Mouse (Mus musculus): ENCODE results near the gene F12. TPM values are rescaled to one million over a fixed set of nuclear protein-coding genes. Genes with fewer than 3 reads are reported as not detected.

Gene F12
- polyA plus RNA-seq, 2 experiments, result 0.11 TPM; not detected in 1

GRCm38 (mm10) chr13:55371007-55371681 lies 55.4 kb downstream of the F12 start:
- no peaks in the 10 kb centered on the region for H3K9me3 ChIP-seq (ENCODE audit: control insufficient read depth, low read length)
- no peak overlapping the region for H3K4me3 ChIP-seq (replicated peaks; ENCODE audit: low read length)
- no peak for TF ChIP-seq POLR2A (IDR thresholded peaks at IDR 0.05; ENCODE audit: borderline replicate concordance, extremely low read depth, insufficient read depth, insufficient read length)
- H3K27me3 ChIP-seq (ENCODE audit: control insufficient read depth, insufficient read depth, low read length), result no peaks in the 10 kb centered on the region
- no peak for DNase-seq (ENCODE audit: low spot score)
- no peaks in the 10 kb centered on the region for H3K4me1 ChIP-seq (ENCODE audit: control insufficient read depth, insufficient read depth, low read length)
- no peak for ATAC-seq (ENCODE audit: low FRiP score, low read depth)
- H3K4me2 ChIP-seq (replicated peaks; ENCODE audit: low read depth, low read length, severe bottlenecking), result no peak overlapping the region
- 67% methylated on average over 8 of the region's 8 CpGs for WGBS
- H3K36me3 ChIP-seq (ENCODE audit: control insufficient read depth, insufficient read depth, low read length), result no peaks in the 10 kb centered on the region
- H3K9ac ChIP-seq (ENCODE audit: low read depth, low read length, severe bottlenecking), result no peak overlapping the region
- no peak overlapping the region for H3K27ac ChIP-seq (replicated peaks; ENCODE audit: low read depth, low read length)

- Histone ChIP-seq H3K27me3 (ENCODE audit: control insufficient read depth, insufficient read depth, low read length) (no peaks in the 10 kb centered on the region), H3K27ac (replicated peaks; ENCODE audit: low read depth, low read length) (no peak overlapping the region), H3K4me2 (replicated peaks; ENCODE audit: low read depth, low read length, severe bottlenecking) (no peak overlapping the region), H3K9me3 (ENCODE audit: control insufficient read depth, low read length) (no peaks in the 10 kb centered on the region), H3K4me3 (replicated peaks; ENCODE audit: low read length) (no peak overlapping the region), H3K36me3 (ENCODE audit: control insufficient read depth, insufficient read depth, low read length) (no peaks in the 10 kb centered on the region), H3K4me1 (ENCODE audit: control insufficient read depth, insufficient read depth, low read length) (no peaks in the 10 kb centered on the region), H3K9ac (ENCODE audit: low read depth, low read length, severe bottlenecking) (no peak overlapping the region)
- ATAC-seq (ENCODE audit: low FRiP score, low read depth) (no peak), DNase-seq (ENCODE audit: low spot score) (no peak)
- 42% methylated on average over 3 of the region's 3 CpGs for WGBS
- no peak for TF ChIP-seq POLR2A (IDR thresholded peaks at IDR 0.05; ENCODE audit: borderline replicate concordance, extremely low read depth, insufficient read depth, insufficient read length)
Measured at GRCm38 (mm10) chr13:55370234-55370633, 56.4 kb downstream of the F12 start.

- Histone ChIP-seq H3K4me2 (replicated peaks; ENCODE audit: low read depth, low read length, severe bottlenecking) (0 out of 2 replicates have a peak within 1 kb of the TSS, but pooled peaks have one; percentile 10), H3K27me3 (ENCODE audit: control insufficient read depth, insufficient read depth, low read length) (no peaks in the 10 kb centered on the region), H3K4me1 (ENCODE audit: control insufficient read depth, insufficient read depth, low read length) (no peaks in the 10 kb centered on the region), H3K36me3 (ENCODE audit: control insufficient read depth, insufficient read depth, low read length) (no peaks in the 10 kb centered on the region), H3K9me3 (ENCODE audit: control insufficient read depth, low read length) (no peaks in the 10 kb centered on the region), H3K4me3 (replicated peaks; ENCODE audit: low read length) (no peak within 1 kb of the TSS), H3K27ac (replicated peaks; ENCODE audit: low read depth, low read length) (no peak within 1 kb of the TSS), H3K9ac (ENCODE audit: low read depth, low read length, severe bottlenecking) (no peak within 1 kb of the TSS)
- no peak for TF ChIP-seq POLR2A (IDR thresholded peaks at IDR 0.05; ENCODE audit: borderline replicate concordance, extremely low read depth, insufficient read depth, insufficient read length)
- WGBS, result 59% methylated on average over 13 of the region's 13 CpGs
- DNase-seq (ENCODE audit: low spot score) (no peak), ATAC-seq (ENCODE audit: low FRiP score, low read depth) (no peak)
Measured at GRCm38 (mm10) chr13:55369531-55370114, 57.0 kb downstream of the F12 start, which contains the start of gene Rgs14. TSS of gene Rgs14 (plus strand) at chr13:55369732.

GRCm38 (mm10) chr13:55368401-55368800 lies 58.2 kb downstream of the F12 start:
- Histone ChIP-seq H3K9ac (ENCODE audit: low read depth, low read length, severe bottlenecking) (no peak overlapping the region), H3K27me3 (ENCODE audit: control insufficient read depth, insufficient read depth, low read length) (no peaks in the 10 kb centered on the region), H3K4me3 (replicated peaks; ENCODE audit: low read length) (no peak overlapping the region), H3K4me2 (replicated peaks; ENCODE audit: low read depth, low read length, severe bottlenecking) (no peak overlapping the region), H3K27ac (replicated peaks; ENCODE audit: low read depth, low read length) (no peak overlapping the region), H3K4me1 (ENCODE audit: control insufficient read depth, insufficient read depth, low read length) (no peaks in the 10 kb centered on the region), H3K9me3 (ENCODE audit: control insufficient read depth, low read length) (no peaks in the 10 kb centered on the region), H3K36me3 (ENCODE audit: control insufficient read depth, insufficient read depth, low read length) (no peaks in the 10 kb centered on the region)
- ATAC-seq (ENCODE audit: low FRiP score, low read depth) (no peak), DNase-seq (ENCODE audit: low spot score) (no peak)
- WGBS, result 68% methylated on average over 7 of the region's 7 CpGs
- no peak for TF ChIP-seq POLR2A (IDR thresholded peaks at IDR 0.05; ENCODE audit: borderline replicate concordance, extremely low read depth, insufficient read depth, insufficient read length)

Small RNA genes lying within 50 kb of the gene (microRNA-seq; reads per million reads assigned to microRNA genes)
- gene Mir6943, result not detected

Other genes with a start within 250 kb of the F12 start
- gene Nsd1, start 217.0 kb downstream of the F12 start, polyA plus RNA-seq (2012; rRNA removed), result 40.0 and 41.6 TPM in 2 replicates
- gene Nsd1, start 217.0 kb downstream of the F12 start, polyA plus RNA-seq (2014; fragmentation: Nextera tagmentation; extraction: Ambion mirVana), result 65.8 and 66.5 TPM in 2 replicates
- 282 and 315 TPM in 2 replicates for gene Prelid1, start 106.3 kb downstream of the F12 start, polyA plus RNA-seq (2012; rRNA removed)
- 450 and 476 TPM in 2 replicates for gene Prelid1, start 106.3 kb downstream of the F12 start, polyA plus RNA-seq (2014; fragmentation: Nextera tagmentation; extraction: Ambion mirVana)
- 154 and 165 TPM in 2 replicates for gene Rab24, start 104.8 kb downstream of the F12 start, polyA plus RNA-seq (2012; rRNA removed)
- 109 and 116 TPM in 2 replicates for gene Rab24, start 104.8 kb downstream of the F12 start, polyA plus RNA-seq (2014; fragmentation: Nextera tagmentation; extraction: Ambion mirVana)
- 59.8 and 67.0 TPM in 2 replicates for gene Mxd3, start 97.0 kb downstream of the F12 start, polyA plus RNA-seq (2012; rRNA removed)
- 41.4 and 44.1 TPM in 2 replicates for gene Mxd3, start 97.0 kb downstream of the F12 start, polyA plus RNA-seq (2014; fragmentation: Nextera tagmentation; extraction: Ambion mirVana)
- gene Lman2, start 64.0 kb downstream of the F12 start, polyA plus RNA-seq (2012; rRNA removed), result 84.4 and 101 TPM in 2 replicates
- gene Lman2, start 64.0 kb downstream of the F12 start, polyA plus RNA-seq (2014; fragmentation: Nextera tagmentation; extraction: Ambion mirVana), result 92.9 and 101 TPM in 2 replicates
- 1.8 and 1.9 TPM in 2 replicates for gene Rgs14, start 57.1 kb downstream of the F12 start, polyA plus RNA-seq (2012; rRNA removed)
- gene Rgs14, start 57.1 kb downstream of the F12 start, polyA plus RNA-seq (2014; fragmentation: Nextera tagmentation; extraction: Ambion mirVana), result 1.3 and 2.4 TPM in 2 replicates
- gene Slc34a1, start 28.6 kb downstream of the F12 start, polyA plus RNA-seq (2012; rRNA removed), result not detected in 2 replicates
- not detected in 2 replicates for gene Slc34a1, start 28.6 kb downstream of the F12 start, polyA plus RNA-seq (2014; fragmentation: Nextera tagmentation; extraction: Ambion mirVana)
- gene Pfn3, start 11.6 kb downstream of the F12 start, polyA plus RNA-seq (2012; rRNA removed), result 0.52 TPM in 1 of 2 replicates, not detected in the other
- not detected in 2 replicates for gene Pfn3, start 11.6 kb downstream of the F12 start, polyA plus RNA-seq (2014; fragmentation: Nextera tagmentation; extraction: Ambion mirVana)
- 81.4 and 92.8 TPM in 2 replicates for gene Grk6, start 18.3 kb upstream of the F12 start, polyA plus RNA-seq (2012; rRNA removed)
- 51.7 and 57.5 TPM in 2 replicates for gene Grk6, start 18.3 kb upstream of the F12 start, polyA plus RNA-seq (2014; fragmentation: Nextera tagmentation; extraction: Ambion mirVana)
- gene Prr7, start 37.5 kb upstream of the F12 start, polyA plus RNA-seq (2012; rRNA removed), result 18.6 and 28.4 TPM in 2 replicates
- gene Prr7, start 37.5 kb upstream of the F12 start, polyA plus RNA-seq (2014; fragmentation: Nextera tagmentation; extraction: Ambion mirVana), result 1.4 and 2.3 TPM in 2 replicates
- 266 and 303 TPM in 2 replicates for gene Dbn1, start 61.3 kb upstream of the F12 start, polyA plus RNA-seq (2012; rRNA removed)
- 153 and 178 TPM in 2 replicates for gene Dbn1, start 61.3 kb upstream of the F12 start, polyA plus RNA-seq (2014; fragmentation: Nextera tagmentation; extraction: Ambion mirVana)
- 137 and 192 TPM in 2 replicates for gene Pdlim7, start 86.9 kb upstream of the F12 start, polyA plus RNA-seq (2012; rRNA removed)
- gene Pdlim7, start 86.9 kb upstream of the F12 start, polyA plus RNA-seq (2014; fragmentation: Nextera tagmentation; extraction: Ambion mirVana), result 148 and 162 TPM in 2 replicates
- gene Dok3, start 102.5 kb upstream of the F12 start, polyA plus RNA-seq (2012; rRNA removed), result 9.1 and 9.8 TPM in 2 replicates
- gene Dok3, start 102.5 kb upstream of the F12 start, polyA plus RNA-seq (2014; fragmentation: Nextera tagmentation; extraction: Ambion mirVana), result 2.4 and 4.4 TPM in 2 replicates
- gene Ddx41, start 109.9 kb upstream of the F12 start, polyA plus RNA-seq (2012; rRNA removed), result 89.3 and 92.6 TPM in 2 replicates
- gene Ddx41, start 109.9 kb upstream of the F12 start, polyA plus RNA-seq (2014; fragmentation: Nextera tagmentation; extraction: Ambion mirVana), result 59.9 and 61.6 TPM in 2 replicates
- gene Fam193b, start 144.3 kb upstream of the F12 start, polyA plus RNA-seq (2012; rRNA removed), result 140 and 159 TPM in 2 replicates
- 35.9 and 40.7 TPM in 2 replicates for gene Fam193b, start 144.3 kb upstream of the F12 start, polyA plus RNA-seq (2014; fragmentation: Nextera tagmentation; extraction: Ambion mirVana)
- 182 and 228 TPM in 2 replicates for gene Tmed9, start 146.9 kb upstream of the F12 start, polyA plus RNA-seq (2012; rRNA removed)
- gene Tmed9, start 146.9 kb upstream of the F12 start, polyA plus RNA-seq (2014; fragmentation: Nextera tagmentation; extraction: Ambion mirVana), result 78.6 and 83.0 TPM in 2 replicates
- 39.3 and 53.0 TPM in 2 replicates for gene B4galt7, start 173.1 kb upstream of the F12 start, polyA plus RNA-seq (2012; rRNA removed)
- 10.1 and 12.5 TPM in 2 replicates for gene B4galt7, start 173.1 kb upstream of the F12 start, polyA plus RNA-seq (2014; fragmentation: Nextera tagmentation; extraction: Ambion mirVana)
- 55.3 and 60.7 TPM in 2 replicates for gene Caml, start 196.2 kb upstream of the F12 start, polyA plus RNA-seq (2012; rRNA removed)
- gene Caml, start 196.2 kb upstream of the F12 start, polyA plus RNA-seq (2014; fragmentation: Nextera tagmentation; extraction: Ambion mirVana), result 59.4 and 60.4 TPM in 2 replicates
- gene Ddx46, start 208.2 kb upstream of the F12 start, polyA plus RNA-seq (2012; rRNA removed), result 36.5 and 48.7 TPM in 2 replicates
- 33.0 and 36.0 TPM in 2 replicates for gene Ddx46, start 208.2 kb upstream of the F12 start, polyA plus RNA-seq (2014; fragmentation: Nextera tagmentation; extraction: Ambion mirVana)